Mouse (Mus musculus) urinary bladder, postnatal 4 days (tissue): Measurements from ENCODE around the gene Pyroxd2.
"Not testable (repeated sequence)": the region's sequence is repeated elsewhere in the genome, so short reads cannot be mapped to it uniquely, and the experiment has no call there.

Experiments used
- DNase-seq, 2 experiments: peaks; one replicate each; pipeline ENCODE4 v3.0.0; 2021 to 2022; ENCODE audit warnings: low spot score in 2 of 2

The Pyroxd2 gene

DNA sequence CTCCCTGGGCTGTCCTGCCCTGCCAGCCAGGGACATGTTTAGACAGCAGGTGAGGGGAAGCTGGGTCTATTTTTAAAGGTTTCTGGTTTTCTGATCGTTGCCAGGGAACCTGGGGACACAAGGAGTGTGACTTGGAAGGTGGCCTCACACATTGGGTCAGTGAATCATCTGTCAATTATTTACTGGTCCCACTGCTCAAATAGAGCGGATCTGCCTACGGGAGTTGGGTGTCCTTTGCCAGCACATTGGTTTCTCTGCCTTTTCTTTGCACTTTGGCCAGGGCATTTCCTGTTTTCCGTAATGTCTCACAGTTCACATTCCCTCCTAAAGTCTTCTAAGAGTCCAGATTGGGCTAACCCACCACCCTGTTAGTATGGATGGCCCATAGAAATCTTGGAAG, 62.8 kb downstream of the Pyroxd2 start:
- DNase-seq: no peak

DNA sequence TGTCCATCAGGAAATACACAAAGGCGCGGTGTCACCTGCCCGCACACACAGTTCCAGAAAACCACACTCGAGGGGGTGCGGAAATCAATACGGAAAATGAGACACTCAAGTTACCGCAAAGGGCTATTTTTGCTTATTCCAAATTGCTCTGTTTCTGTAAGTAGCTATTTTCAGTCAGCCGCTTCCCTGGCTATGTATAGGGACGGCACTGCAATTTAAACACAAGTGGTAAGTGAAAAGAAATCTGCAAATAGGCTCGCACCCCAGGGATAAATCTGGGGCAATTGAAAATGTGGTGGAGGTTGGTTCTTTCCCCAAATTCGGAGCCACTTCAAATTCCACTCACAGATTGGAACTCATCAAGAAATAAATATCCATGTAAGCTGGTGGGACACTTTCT, 63.3 kb downstream of the Pyroxd2 start:
- no peak for DNase-seq

DNA sequence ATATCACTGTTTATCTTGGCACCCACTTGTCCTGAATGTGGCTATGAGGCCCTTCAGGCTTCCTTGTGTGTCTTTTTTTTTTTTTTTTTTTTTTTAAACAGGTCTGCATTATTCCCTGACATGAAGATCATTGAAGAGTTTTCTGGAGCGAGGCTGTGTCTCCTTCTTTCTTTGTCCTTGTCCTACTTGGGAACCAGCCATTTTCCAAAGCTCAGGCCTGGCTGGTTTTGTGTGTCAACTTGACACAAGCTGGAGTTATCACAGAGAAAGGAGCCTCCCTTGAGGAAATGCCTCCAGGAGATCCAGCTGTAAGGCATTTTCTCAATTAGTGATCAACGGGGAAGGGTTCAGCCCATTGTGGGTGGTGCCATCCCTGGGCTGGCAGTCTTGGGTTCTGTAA, 69.8 kb downstream of the Pyroxd2 start:
- DNase-seq: not testable (repeated sequence)

DNA sequence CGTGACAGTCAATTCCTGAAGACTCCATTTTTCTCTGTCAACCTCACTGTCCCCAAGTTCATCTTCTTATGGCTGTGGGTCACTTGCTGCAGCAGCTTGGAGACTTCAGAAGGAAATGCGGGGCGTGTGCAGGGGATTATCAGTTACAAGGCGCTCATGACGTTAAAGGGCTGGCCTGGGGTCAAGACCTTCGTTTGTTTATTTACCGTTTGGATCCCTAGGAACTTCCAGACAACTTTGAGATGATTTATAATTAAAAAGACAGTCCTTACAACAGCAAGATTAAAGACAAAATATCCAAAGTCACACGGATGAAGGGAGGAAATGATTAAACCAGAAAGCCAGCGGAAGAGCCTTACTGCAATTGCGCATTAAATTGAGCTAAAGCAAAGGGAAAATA, 74.4 kb downstream of the Pyroxd2 start:
- no peak for DNase-seq

DNA sequence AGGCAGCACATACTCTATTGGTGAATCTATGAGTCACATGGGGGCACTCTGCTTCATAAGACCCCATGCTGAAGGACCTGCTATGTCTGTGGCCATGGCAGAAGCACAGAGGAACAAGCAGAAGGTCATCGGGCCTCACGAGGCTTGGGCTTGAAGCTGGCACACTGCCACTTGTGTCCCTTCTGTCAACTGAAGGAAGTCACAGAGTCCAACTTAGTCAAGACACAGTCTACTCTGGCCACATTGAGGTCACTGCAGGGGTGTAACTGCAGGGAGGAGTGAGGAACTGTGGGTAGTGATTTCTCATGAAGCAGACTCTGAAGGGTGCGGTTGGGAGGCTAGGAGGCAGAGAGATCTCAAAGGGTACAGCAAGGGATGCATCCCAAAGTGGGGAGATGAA, 75.1 kb downstream of the Pyroxd2 start:
- no peak for DNase-seq

DNA sequence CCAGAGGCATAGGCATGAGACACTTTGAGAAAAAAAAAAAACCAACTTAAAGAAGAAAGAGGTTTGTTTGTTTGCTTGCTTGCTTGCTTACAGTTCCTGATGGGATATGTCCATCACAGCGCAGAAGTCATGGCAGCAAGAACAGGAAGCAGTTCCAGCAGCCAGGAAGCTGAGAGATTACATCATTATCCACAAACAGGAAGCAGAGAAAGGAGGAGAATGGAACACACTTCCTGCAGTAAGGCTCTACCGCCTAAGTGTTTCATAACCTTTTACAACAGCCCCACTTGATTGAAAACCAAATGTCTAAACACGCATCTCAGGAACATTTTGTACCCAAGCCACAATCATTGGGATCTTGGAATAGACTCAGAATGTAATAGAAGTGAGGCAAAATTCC, 75.6 kb downstream of the Pyroxd2 start:
- DNase-seq: no peak
